ENCODE assay signal across 16 mouse cellular contexts in the genomic region with DNA sequence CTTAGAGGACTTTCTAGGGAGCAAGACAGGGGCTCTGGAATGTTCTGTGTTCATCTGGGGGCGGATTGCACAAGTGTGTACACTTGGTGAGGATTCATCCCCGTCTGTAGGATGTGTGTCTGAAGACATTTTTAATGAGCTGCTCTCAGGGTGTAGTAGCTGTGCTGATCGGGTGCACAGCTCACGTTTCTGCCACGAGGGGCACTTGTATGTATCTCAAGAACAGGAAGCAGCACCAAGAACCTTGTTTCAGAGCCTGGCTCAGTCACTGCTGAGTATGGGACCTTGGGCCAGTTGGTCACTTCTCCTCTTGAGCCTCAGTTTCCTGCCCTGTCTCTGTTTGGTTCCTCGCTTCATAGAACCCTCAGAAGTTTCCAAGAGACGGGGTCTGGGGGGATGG. TPM values are rescaled to one million over a fixed set of nuclear protein-coding genes. Genes with fewer than 3 reads are reported as not detected.
DNase-seq lines count a peak whose midpoint lies in the region; ATAC-seq lines count a peak whose summit lies in the region.
"Had no signal": no experiment of that assay in that cellular context is flagged by ENCODE, and none has a peak within 500 bp of the region (broad histone marks: within the 10 kb centered on the region; RNA-seq: fewer than 3 reads in every experiment).

No protein-coding gene starts in this region.

- H3K27ac ChIP-seq in heart, embryonic 14.5 days (replicated peaks in 1 of 2; ENCODE audit: control insufficient read depth in 1 of 2, insufficient read depth in 1 of 2, low read depth in 2 of 2, low read length in 2 of 2): no peak overlapping the region
- H3K27ac ChIP-seq in hindbrain, embryonic 16.5 days (ENCODE audit: low read depth, low read length): no peak overlapping the region
- H3K27ac ChIP-seq: limb, embryonic 10.5 days; stomach, embryonic 15.5 days had no signal

- no peaks in the 10 kb centered on the region for H3K27me3 ChIP-seq in heart, embryonic 14.5 days (ENCODE audit: control insufficient read depth, insufficient read depth, low read length)
- H3K27me3 ChIP-seq in hindbrain, embryonic 16.5 days (replicated peaks; ENCODE audit: control insufficient read depth, insufficient read depth, low read length): peaks cover 5% of the 10 kb centered on the region; the same call in 1 of the 2 replicates
- H3K27me3 ChIP-seq: Patski; stomach, embryonic 15.5 days had no signal

- peaks cover 4% of the 10 kb centered on the region; the same call in 1 of the 2 replicates for H3K9me3 ChIP-seq in heart, embryonic 14.5 days (ENCODE audit: control insufficient read depth, low read length)
- H3K9me3 ChIP-seq in hindbrain, embryonic 16.5 days (ENCODE audit: control insufficient read depth, low read length): peaks cover 4% of the 10 kb centered on the region; the same call in 1 of the 2 replicates
- H3K9me3 ChIP-seq: limb, embryonic 10.5 days; stomach, embryonic 15.5 days had no signal

- no peaks in the 10 kb centered on the region for H3K36me3 ChIP-seq in heart, embryonic 14.5 days (ENCODE audit: control insufficient read depth, insufficient read depth, low read length)
- H3K36me3 ChIP-seq in hindbrain, embryonic 16.5 days (ENCODE audit: control insufficient read depth, insufficient read depth, low read length): no peaks in the 10 kb centered on the region
- H3K36me3 ChIP-seq: limb, embryonic 10.5 days; stomach, embryonic 15.5 days had no signal

- H3K4me1 ChIP-seq in heart, embryonic 14.5 days (ENCODE audit: control insufficient read depth in 2 of 2, insufficient read depth in 2 of 2, low read length in 2 of 2): peaks cover 26% of the 10 kb centered on the region in 2 experiments
- H3K4me1 ChIP-seq in hindbrain, embryonic 16.5 days (ENCODE audit: control insufficient read depth, insufficient read depth, low read depth, low read length): peaks cover 8% of the 10 kb centered on the region; the same call in 1 of the 2 replicates

- H3K9ac ChIP-seq in heart, embryonic 14.5 days (ENCODE audit: low read length): peak overlapping the region; percentile 38; the same call in 1 of the 2 replicates
- H3K9ac ChIP-seq in hindbrain, embryonic 16.5 days (ENCODE audit: low read depth, low read length): no peak overlapping the region
- H3K9ac ChIP-seq: stomach, embryonic 15.5 days had no signal

- no peak overlapping the region for H3K4me3 ChIP-seq in heart, embryonic 14.5 days (ENCODE audit: control insufficient read depth in 1 of 2, insufficient read depth in 1 of 2, low read depth in 1 of 2, low read length in 2 of 2)
- no peak overlapping the region for H3K4me3 ChIP-seq in hindbrain, embryonic 16.5 days (ENCODE audit: low read length)
- H3K4me3 ChIP-seq: limb, embryonic 10.5 days; stomach, embryonic 15.5 days had no signal

- H3K4me2 ChIP-seq in heart, embryonic 14.5 days (ENCODE audit: low read length): no peak overlapping the region
- no peak overlapping the region for H3K4me2 ChIP-seq in hindbrain, embryonic 16.5 days (ENCODE audit: low read length)

- 65% methylated on average over 7 of the region's 7 CpGs for WGBS in heart, embryonic 14.5 days
- WGBS in hindbrain, embryonic 16.5 days: 77% methylated on average over 7 of the region's 7 CpGs

- DNase-seq in heart, adult 18-20 months: no peak
- DNase-seq in 3T3-L1 (ENCODE audit: low read depth, low spot score) (peak; percentile 37), adipocyte (ENCODE audit: low spot score) (peak; percentile 19)
- DNase-seq in lung, postnatal 36 days: peak; percentile 61
- DNase-seq in urinary bladder, adult 18-20 months (ENCODE audit: low spot score in 2 of 2): no peak
- DNase-seq: cerebellum, adult 9-11 months; gastrocnemius, postnatal 36 days; heart, postnatal 14 days; kidney, postnatal 36 days; thymus, postnatal 4 days had no signal

- ATAC-seq in heart, embryonic 14.5 days (ENCODE audit: insufficient number of reproducible peaks, insufficient read depth, low FRiP score, low read depth): no peak
- no peak for ATAC-seq in hindbrain, embryonic 16.5 days
- ATAC-seq: forebrain, embryonic 16.5 days; Patski had no signal

RNA-seq across cellular contexts. Expression of gene Ptpn1, which starts 45.4 kb away (rescaled TPM):
- polyA plus RNA-seq in heart, embryonic 14.5 days (2014; fragmentation: Nextera tagmentation; extraction: Ambion mirVana): 40.7 and 41.5 TPM in 2 replicates
- total RNA-seq in heart, adult 18-20 months (2021): 10 to 100 TPM; 16.4 to 19.8 TPM
- 64.8 and 69.2 TPM in 2 replicates for polyA plus RNA-seq in hindbrain, embryonic 16.5 days (2015; fragmentation: Nextera tagmentation; extraction: Ambion mirVana)

Comparison
In these comparisons a context has a peak if more than half of its experiments do, and no peak if none do; other contexts are left out.
1. DNase-seq: peak in 3T3-L1 (single experiment), adipocyte (single experiment) and lung, postnatal 36 days (single experiment); none in heart, adult 18-20 months (0 of 2) and urinary bladder, adult 18-20 months (0 of 2).